In the genomic region with DNA sequence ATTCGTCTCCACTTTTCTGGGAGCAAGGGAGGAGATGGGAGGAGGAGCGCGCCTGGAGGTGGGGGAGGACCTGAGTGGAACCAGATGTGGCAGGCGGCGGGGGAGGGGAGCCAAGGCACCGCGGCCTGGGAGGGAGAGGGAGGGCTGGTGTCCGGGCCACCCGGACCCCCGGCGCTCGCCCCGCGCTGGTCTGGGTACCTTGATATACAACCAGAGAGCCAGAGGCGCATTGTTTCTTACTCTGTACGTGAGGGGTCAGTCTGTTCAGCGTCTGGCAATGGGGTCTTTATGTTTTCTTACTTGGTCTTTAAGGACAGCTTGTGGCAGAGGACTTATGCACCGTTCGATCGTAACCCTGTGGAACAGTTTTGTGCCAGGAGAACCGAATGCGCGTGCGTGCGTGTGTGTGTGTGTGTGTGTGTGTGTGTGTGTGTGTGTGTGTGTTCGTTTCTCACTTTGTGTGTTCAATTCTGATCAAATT, we compare ENCODE assay signal across 9 mouse cellular contexts. TPM values are rescaled to one million over a fixed set of nuclear protein-coding genes. Genes with fewer than 3 reads are reported as not detected.
A peak's percentile ranks its signal among the peaks of the same experiment; 100 is the strongest.
DNase-seq lines count a peak whose midpoint lies in the region; ATAC-seq and TF ChIP-seq lines count a peak whose summit lies in the region.
"Had no signal": no experiment of that assay in that cellular context is flagged by ENCODE, and none has a peak within 500 bp of the region (broad histone marks: within the 10 kb centered on the region; RNA-seq: fewer than 3 reads in every experiment).

No protein-coding gene starts in this region.

- no peak overlapping the region for H3K27ac ChIP-seq in layer of hippocampus, adult 2 months
- peak overlapping the region; percentile 89 for H3K27ac ChIP-seq in forebrain, embryonic 12.5 days
- H3K27ac ChIP-seq in neural tube, embryonic 11.5 days (ENCODE audit: low read depth, low read length), result peak overlapping the region; percentile 65; the same call in 1 of the 2 replicates

- peak overlapping the region; percentile 95 for H3K4me2 ChIP-seq in forebrain, embryonic 12.5 days
- H3K4me2 ChIP-seq in neural tube, embryonic 11.5 days (ENCODE audit: low read depth), result peak overlapping the region; percentile 56

- H3K27me3 ChIP-seq in forebrain, embryonic 12.5 days, result no peaks in the 10 kb centered on the region
- no peaks in the 10 kb centered on the region for H3K27me3 ChIP-seq in neural tube, embryonic 11.5 days (ENCODE audit: control insufficient read depth, insufficient read depth, low read length)

- peak; percentile 63 for ATAC-seq in forebrain, embryonic 12.5 days (ENCODE audit: low FRiP score)
- ATAC-seq in neural tube, embryonic 11.5 days (ENCODE audit: insufficient read depth, low FRiP score, low TSS enrichment), result peak; percentile 40
- ATAC-seq in erythroblast, adult 5-6 weeks (replicated peaks; ENCODE audit: low FRiP score, poor library complexity, severe bottlenecking), result no peak

- under 1% methylated on average over 26 of the region's 26 CpGs for WGBS in forebrain, embryonic 12.5 days
- WGBS in neural tube, embryonic 11.5 days, result under 1% methylated on average over 25 of the region's 26 CpGs

- peaks cover 12% of the 10 kb centered on the region for H3K36me3 ChIP-seq in forebrain, embryonic 12.5 days (replicated peaks)
- H3K36me3 ChIP-seq in neural tube, embryonic 11.5 days (ENCODE audit: control insufficient read depth, insufficient read depth, low read length), result peaks cover 2% of the 10 kb centered on the region

- H3K9me3 ChIP-seq in forebrain, embryonic 12.5 days, result no peaks in the 10 kb centered on the region
- H3K9me3 ChIP-seq in neural tube, embryonic 11.5 days (ENCODE audit: control insufficient read depth, low read length), result no peaks in the 10 kb centered on the region

- H3K9ac ChIP-seq in forebrain, embryonic 12.5 days, result peak overlapping the region; percentile 77
- H3K9ac ChIP-seq in neural tube, embryonic 11.5 days (ENCODE audit: low read length), result peak overlapping the region; percentile 61

- intact Hi-C loops in heart, postnatal 36 days (cut with DNase I), result loop anchor here (2.0 kb wide), 1 partner anchor 20 kb away; no protein-coding TSS in a partner anchor

- peaks cover 34% of the 10 kb centered on the region for H3K4me1 ChIP-seq in forebrain, embryonic 12.5 days
- H3K4me1 ChIP-seq in neural tube, embryonic 11.5 days (ENCODE audit: control insufficient read depth, insufficient read depth, low read length), result peaks cover 11% of the 10 kb centered on the region; the same call in 1 of the 2 replicates

- DNase-seq in layer of hippocampus, adult 2 months (ENCODE audit: low spot score in 2 of 2), result no peak
- DNase-seq in layer of hippocampus, postnatal 14 days (ENCODE audit: low spot score in 2 of 2), result no peak
- peak; percentile 58 to 65 for DNase-seq in heart, postnatal 36 days
- peak; percentile 64 for DNase-seq in liver
- peak; percentile 79 for DNase-seq in neural tube, embryonic 11.5 days (ENCODE audit: low spot score)
- no peak for DNase-seq in cerebellum, postnatal 4 days (ENCODE audit: low spot score in 2 of 2)

- H3K4me3 ChIP-seq in layer of hippocampus, adult 2 months, result peak overlapping the region; percentile 29; the same call in 1 of the 2 replicates
- H3K4me3 ChIP-seq in forebrain, embryonic 12.5 days (replicated peaks), result peak overlapping the region; percentile 70
- H3K4me3 ChIP-seq in neural tube, embryonic 11.5 days (ENCODE audit: low read depth, low read length), result peak overlapping the region; percentile 57

- no peak for TF ChIP-seq CTCF in layer of hippocampus, adult 2 months (conservative IDR thresholded peaks at IDR 0.05)

RNA-seq across cellular contexts. Expression of a gene that starts 0.7 kb away (rescaled TPM):
- 1 to 10 TPM; 4.1 to 5.7 TPM for total RNA-seq in layer of hippocampus, adult 2 months (2021)
- total RNA-seq in layer of hippocampus, postnatal 14 days (2021), result 1 to 10 TPM; 5.1 to 7.6 TPM
- 14.9 and 15.1 TPM in 2 replicates for polyA plus RNA-seq in forebrain, embryonic 12.5 days (2016; fragmentation: Nextera tagmentation; extraction: Ambion mirVana)
- total RNA-seq in heart, postnatal 36 days (2021), result 10 to 100 TPM; 18.4 to 20.3 TPM
- 9.3 and 10.7 TPM in 2 replicates for polyA plus RNA-seq in neural tube, embryonic 11.5 days (2014; fragmentation: Nextera tagmentation; extraction: Ambion mirVana)
- 0.63 TPM in 1 of 2 replicates, not detected in the other for total RNA-seq in erythroblast, adult 5-6 weeks (2015; ENCODE audit: low replicate concordance)
- not detected in 2 replicates for total RNA-seq in erythroblast, adult 5-6 weeks (2017; ENCODE audit: low replicate concordance)
- total RNA-seq: MEL had no signal

Comparison
In these comparisons a context has a peak if more than half of its experiments do, and no peak if none do; other contexts are left out.
1. DNase-seq: peak in heart, postnatal 36 days (2 of 2), liver (single experiment) and neural tube, embryonic 11.5 days (single experiment); none in layer of hippocampus, adult 2 months (0 of 2), layer of hippocampus, postnatal 14 days (0 of 2) and cerebellum, postnatal 4 days (0 of 2).
2. Peak in every context shown above with its lines, with median percentiles within 50 percentile points of each other: H3K4me3 ChIP-seq.